Mouse (Mus musculus) lung, postnatal 36 days (tissue): Measurements from ENCODE around the gene Gm38392.
"Not testable (repeated sequence)": the region's sequence is repeated elsewhere in the genome, so short reads cannot be mapped to it uniquely, and the experiment has no call there.

Experiments
- DNase-seq: peaks from one replicate; pipeline ENCODE4 v3.0.0; 2022; ENCODE audit warnings: mixed read lengths

The Gm38392 gene

GRCm38 (mm10) chr3:88287110-88287509 is at the start of gene Gm38392:
Gene Gm38392, minus strand, starts transcription at chr3:88287210.
- DNase-seq: no peak

GRCm38 (mm10) chr3:88336058-88337013 is 49.3 kb upstream of the Gm38392 start, which contains the start of the genes Tmem79 and Smg5:
Gene Tmem79, minus strand, starts transcription at chr3:88336148.
Gene Smg5, plus strand, starts transcription at chr3:88336260.
- DNase-seq: peak; percentile 97

DNA sequence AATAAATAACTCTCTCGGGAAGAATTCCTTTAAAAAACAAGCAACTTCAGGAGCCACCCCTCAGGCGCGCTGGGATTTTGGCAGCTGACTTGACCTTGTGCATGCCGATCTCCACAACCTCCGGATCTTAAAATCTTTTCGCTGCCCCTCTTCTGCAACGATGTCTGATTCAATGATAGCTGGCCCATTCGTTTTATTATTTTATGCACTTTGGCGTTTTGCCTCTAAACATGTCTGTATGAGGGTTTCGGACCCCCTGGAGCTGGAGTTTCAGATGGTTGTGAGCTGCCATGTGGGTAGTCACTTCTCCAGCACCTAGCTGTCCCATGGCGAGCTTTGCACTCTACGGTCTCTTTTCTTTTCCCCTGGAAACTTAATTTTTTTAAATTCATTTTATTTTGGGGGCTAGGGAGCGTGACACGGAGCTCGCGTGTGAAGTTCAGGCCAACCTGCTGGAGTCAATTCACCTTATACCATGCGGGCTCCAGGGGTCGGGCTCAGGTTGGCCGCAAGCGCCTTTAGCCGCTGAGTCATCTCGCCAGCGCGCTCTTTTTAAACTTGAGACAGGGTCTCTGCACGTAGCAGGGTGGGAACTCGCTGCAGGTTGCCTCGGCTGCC is 48.5 kb upstream of the Gm38392 start:
- DNase-seq: no peak

DNA sequence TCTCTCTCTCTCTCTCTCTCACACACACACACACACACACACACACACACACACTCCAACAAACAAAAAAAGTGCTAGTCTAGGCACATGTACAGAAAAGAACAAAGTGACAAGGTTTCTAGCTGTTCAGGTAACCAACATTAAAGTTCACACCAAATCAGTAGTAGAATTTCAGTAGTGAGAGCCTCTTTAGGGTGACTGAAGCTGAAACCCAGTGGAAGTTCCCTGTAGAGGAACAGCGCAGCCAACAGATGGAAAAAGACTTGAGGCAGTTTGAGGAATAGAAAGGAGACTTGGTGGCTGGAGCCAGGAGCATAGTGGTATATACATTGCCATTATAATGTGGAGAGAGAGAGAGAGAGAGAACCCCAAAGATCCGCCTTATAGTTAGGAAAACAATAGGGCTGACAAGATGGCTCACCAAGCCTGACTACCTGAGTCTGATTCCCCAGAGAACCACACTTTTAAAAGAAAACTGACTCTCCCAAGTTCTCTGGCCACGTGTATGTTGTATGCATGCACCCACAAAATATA is 48.0 kb upstream of the Gm38392 start:
- no peak for DNase-seq

DNA sequence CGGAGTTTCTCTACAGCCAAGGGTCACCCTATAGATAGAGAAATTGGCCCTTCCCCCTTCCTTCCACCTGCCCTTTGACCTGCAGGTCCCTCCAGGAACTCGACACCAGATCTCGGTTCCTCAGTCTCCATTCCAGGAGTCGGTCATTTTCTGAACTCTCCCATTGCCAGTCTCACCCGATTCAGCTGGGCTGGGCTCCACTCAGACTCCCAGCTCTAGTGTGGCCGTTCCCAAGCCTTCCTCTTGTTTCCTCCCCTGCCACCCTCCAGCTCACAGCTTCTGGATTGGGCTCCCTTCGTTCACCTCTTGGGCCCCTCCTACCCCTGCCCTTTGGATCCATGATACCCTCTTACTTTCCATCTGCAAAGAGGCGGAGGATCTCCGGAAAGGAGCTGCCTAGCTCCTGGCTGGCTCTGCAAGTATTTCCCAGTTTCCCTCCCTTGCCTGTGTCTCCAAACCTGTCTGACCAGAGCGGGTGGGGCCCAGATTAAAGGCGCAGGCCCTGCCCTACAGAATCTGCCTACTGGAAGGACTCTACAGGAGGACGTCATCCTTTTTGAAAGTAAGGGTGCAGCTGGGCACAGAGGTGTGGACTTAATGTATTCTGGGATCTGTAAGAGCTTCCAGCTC is 47.1 kb upstream of the Gm38392 start:
- peak; percentile 65 for DNase-seq

- peak; percentile 83 for DNase-seq
These were observed 44.3 kb upstream of the Gm38392 start for GRCm38 (mm10) chr3:88331282-88331681.

- no peak for DNase-seq
These were observed 41.9 kb upstream of the Gm38392 start for GRCm38 (mm10) chr3:88328956-88329355.

DNA sequence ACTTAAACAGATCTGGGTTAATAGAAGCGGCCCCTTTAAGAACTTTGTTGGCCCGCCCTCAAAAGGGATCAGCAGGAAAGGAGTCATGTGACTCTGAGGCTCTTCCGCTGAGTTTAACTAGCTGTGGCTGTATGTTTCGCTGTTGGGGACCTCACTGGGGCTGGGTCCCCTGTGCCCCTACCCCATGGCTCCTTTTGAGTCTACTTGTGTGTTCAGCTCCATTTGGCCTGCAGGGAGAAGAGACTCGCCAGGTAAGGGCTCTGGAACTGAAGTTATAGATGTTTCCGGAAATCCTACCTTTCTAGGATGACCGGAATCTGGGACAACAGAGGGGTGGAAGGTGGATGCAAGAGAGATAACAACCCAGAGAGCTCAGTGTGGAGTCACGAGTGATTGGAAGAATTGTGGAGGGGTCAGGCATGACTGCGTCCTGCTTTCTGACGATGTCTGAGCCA is 38.0 kb upstream of the Gm38392 start, which contains the start of gene Glmp:
Glmp (plus strand) TSS at position 73 of the 455 bp plus-strand sequence.
- DNase-seq: peak; percentile 85

DNA sequence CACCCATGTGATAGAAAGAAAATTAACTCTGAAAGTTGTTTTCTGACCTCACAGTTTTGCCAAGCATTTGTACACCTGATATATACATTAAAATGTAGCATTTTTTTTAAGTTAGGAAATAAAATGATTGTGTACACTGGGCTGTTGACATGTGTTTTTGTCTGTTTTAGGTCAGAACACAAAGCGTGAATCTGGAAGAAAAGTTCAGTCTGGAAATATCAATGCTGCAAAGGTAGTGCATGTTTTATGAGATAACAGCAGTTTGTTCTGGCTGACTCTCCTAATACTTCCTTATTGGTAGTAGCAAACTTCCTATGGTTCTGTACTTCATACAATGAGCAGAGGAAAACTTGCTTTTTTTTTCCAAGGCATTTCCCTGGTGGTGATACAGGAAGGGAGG is 12.2 kb upstream of the Gm38392 start:
- no peak for DNase-seq

GRCm38 (mm10) chr3:88297321-88297851 is 10.4 kb upstream of the Gm38392 start:
- peak; percentile 32 for DNase-seq

GRCm38 (mm10) chr3:88296561-88297318 is 9.7 kb upstream of the Gm38392 start, which contains the start of the genes Tsacc and Cct3:
Gene Tsacc, minus strand, starts transcription at chr3:88296999.
Gene Cct3, plus strand, starts transcription at chr3:88297116.
- peak; percentile 99 for DNase-seq

DNA sequence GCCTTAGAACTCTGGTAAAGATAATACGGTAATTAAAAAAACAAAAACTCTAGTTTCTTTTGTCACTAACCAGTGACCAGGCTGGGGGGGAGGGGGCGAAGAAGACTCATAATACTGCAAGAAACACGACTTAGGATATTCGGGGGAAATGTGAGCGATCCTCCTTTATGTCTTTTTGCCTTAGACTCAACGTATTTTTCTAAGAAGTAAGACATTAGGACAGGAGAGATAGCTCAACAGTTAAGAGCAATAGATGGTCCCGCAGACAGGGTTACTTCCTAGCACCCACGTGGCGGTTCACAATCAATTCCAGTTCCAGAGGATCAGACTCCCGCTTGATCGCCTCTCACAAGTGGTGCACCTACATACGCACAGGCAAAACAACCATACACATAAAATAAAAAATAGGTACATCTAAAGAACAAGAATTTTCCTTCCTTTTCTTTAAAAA is 9.1 kb upstream of the Gm38392 start:
- no peak for DNase-seq

- DNase-seq: not testable (repeated sequence)
These were observed 8.3 kb upstream of the Gm38392 start for GRCm38 (mm10) chr3:88295272-88295671.

DNA sequence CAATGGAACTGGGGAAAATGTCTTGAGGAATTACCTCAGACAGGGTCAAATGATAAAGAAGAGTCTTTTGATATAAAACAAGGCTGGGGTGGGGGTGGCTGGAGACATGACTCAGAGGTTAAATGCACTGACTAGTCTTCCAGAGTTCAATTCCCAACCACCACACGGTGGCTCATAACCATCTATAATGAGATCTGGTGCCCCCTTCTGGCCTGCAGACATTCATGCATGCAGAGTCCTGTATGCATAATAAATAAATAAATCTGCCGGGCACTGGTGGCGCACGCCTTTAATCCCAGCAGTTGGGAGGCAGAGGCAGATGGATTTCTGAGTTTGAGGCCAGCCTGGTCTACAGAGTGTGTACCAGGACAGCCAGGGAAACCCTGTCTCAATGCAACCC is 5.0 kb upstream of the Gm38392 start:
- DNase-seq: peak; percentile 64

- DNase-seq: peak; percentile 71
These were observed 1.2 kb upstream of the Gm38392 start for GRCm38 (mm10) chr3:88288133-88288713.

DNA sequence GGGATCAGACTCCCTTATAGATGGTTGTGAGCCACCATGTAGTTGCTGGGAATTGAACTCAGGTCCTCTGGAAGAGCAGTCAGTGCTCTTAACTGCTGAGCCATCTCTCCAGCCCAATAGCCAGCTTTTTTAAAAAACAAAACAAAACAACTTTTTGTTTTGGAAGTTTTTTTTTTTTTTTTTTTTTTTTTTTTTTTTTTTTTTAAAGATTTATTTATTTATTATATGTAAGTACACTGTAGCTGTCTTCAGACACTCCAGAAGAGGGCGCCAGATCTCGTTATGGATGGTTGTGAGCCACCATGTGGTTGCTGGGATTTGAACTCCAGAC is 1.5 kb downstream of the Gm38392 start:
- DNase-seq: not testable (repeated sequence)

GRCm38 (mm10) chr3:88284815-88285564 is 2.0 kb downstream of the Gm38392 start:
- DNase-seq: not testable (repeated sequence)

DNA sequence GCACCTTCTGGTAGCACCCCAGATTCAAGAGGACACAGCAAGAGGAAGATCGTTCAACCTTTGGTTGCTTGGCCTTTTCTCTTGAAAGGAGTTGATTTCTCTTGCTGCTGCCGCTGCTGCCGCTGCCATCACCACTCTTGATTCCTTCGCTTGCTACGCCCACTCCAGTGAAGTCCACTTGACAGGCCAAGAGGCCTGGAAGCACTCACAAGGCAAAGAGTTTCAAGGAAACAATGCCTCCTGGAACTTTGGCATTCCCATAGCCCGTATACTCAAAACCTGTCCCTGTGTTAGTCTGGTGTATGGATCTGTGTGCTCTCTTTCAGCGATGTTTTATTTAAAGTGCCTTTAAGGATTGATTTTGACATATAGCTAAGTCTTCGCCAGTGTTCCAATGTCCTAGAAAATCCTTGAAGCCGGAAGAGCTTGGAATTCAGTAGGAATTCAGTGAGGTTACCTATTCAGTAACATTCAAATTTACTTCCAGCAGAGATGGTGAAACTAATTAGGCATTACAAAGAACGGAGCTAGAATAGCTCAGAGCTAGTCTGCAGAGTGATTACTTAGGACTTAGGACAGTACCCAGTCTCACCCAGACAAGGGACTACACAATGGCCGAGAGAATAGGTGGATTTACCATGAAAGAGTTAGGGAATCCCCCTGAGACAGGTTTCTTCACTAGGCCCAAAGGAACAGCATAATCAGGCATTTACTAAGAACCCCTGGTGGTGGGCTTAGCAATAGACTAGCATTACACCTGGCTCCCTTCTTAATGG is 5.7 kb downstream of the Gm38392 start:
- DNase-seq: peak; percentile 89

DNA sequence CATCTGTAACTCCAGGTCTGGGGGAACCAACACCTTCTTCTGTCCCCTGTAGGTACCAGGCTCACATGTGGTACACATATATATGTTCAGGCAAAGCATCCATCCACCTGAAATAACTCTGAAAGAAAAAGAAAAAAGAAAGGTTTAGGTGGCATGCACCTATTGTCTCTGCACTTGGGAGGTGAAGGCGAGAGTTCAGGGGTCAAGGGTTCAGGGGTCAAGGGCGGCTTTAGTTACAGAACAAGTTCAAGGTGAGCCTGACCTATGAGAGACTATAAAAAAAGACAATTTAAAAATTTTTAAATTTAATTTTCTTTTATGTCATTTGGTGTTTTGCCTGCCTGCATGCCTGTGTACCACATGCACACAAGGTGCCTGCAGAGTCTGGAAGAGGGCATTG is 7.0 kb downstream of the Gm38392 start:
- DNase-seq: no peak
